Mouse (Mus musculus) left cerebral cortex, adult 8-10 months (tissue): ENCODE results near the gene Fbln5. TPM values are rescaled to one million over a fixed set of nuclear protein-coding genes. Genes with fewer than 3 reads are reported as not detected.

Experiments
- DNase-seq, 2 experiments: peaks; one replicate each; pipeline ENCODE4 v3.0.0; 2022; ENCODE audit warnings: low spot score in 2 of 2
- total RNA-seq, 4 experiments: library from RNA; stranded (reverse); gene quantifications; 2 replicates each; pipeline ENCODE4 v1.2.4; 2022

The Fbln5 gene
- total RNA-seq = 10 to 100 TPM in 1 of 4 experiments, 1 to 10 TPM in 3; 6.9 to 10.3 (median 7.9) TPM

DNA sequence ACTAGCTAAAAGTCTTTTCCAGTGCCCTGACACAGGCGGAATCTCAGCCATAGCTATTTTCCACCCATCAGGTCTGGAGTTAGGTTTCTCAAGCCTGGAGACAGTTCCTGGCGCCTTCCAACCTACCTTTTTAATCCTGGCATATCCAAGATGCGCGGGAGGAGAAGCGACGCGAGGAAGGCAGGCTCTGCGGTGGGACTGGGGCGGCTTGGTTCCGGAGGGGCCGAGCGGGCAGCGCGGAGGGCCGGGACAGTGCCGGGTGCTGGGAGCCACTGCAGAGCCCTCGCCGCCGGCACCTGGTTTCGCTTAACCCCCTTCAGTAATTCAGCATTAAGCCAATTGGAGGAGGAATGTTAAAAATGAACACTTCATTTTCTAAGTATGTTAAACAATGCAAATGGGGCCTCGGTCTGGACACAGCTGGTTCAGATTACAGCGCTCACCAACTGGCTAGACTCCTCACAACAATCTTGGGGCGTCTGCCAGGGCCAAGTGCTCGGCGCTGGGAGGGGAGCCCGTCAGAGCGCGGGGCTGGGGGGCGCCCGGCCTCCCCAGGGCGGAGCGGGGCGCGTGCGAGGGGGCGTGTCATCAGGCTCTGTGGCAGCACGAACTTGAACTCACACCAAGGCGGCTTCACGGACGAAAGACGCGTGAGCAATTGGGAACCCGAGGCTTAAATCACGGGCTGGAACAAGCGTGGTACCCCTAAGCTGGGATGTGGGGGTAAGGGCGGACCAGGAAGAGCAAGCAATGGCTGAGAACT lies at the start of gene Fbln5:
Gene Fbln5 (minus strand): TSS at position 448 of the 763 bp plus-strand sequence.
- no peak for DNase-seq

DNA sequence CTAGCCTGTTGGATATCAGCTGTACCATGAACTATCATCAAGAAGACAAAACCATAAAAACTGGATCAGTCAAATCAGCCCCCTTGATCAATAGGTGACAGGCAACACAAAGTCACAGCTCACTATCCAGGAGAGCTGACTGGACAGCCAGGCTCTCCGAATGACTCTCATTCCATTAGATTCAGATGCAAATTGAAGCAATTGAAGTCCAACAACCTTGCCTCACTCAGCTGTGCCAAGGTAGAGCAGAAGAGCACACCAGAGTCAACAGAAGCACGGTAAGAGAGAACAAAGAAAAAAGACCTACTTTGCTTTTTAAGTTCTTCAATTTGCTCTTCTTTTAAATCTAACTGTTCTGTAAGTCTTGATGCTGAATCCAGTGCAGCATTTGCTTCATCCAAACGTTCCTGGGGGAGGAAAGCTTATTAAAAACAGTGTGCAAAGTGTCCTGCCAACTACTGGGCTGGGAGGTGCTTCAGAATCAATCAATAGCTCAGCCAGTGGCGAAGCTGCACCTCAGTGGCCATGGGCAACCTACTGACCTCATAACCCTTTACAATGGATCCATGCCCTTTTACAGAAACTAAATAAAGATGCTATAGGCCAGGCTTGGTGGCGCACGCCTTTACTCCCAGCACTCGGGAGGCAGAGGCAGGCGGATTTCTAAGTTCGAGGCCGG lies 43.6 kb upstream of the Fbln5 start:
- no peak for DNase-seq

DNA sequence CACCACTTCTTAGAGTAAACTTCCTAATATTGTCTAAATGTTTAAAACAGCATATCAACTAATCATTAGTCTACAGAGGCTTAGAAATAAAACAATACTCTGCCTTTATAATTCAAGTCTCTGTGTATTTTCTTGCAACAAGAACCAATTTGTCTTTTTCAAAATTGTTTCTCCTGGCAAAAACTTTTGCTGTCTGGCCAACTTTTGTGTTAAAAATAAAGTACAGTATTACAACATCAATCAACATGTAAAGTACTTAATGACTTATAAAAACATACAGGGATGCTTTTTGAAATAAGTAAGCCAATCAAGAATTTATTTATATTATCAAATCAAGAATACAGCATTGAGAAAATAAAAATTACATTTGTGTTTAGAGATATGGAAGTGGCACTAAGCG lies 41.4 kb upstream of the Fbln5 start:
- no peak for DNase-seq

DNA sequence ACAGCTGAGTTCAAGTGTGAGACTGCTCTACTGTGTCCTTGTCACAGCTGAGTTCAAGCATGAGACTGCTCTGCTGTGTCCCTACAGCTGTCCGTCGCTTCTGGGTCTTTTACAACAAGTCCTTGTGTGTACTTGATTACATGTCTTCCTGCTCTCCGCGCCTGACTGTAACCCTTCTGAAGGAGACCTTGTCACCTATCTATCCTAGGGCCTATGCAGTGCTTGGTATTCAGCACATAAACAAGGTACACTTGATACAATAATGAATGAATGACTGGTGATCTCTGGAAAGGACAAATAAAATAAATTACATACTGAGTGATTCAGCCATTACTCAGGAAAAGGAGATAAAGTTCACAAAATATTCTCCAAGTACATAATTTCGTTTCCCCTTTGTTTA lies 39.2 kb upstream of the Fbln5 start:
- no peak for DNase-seq

DNA sequence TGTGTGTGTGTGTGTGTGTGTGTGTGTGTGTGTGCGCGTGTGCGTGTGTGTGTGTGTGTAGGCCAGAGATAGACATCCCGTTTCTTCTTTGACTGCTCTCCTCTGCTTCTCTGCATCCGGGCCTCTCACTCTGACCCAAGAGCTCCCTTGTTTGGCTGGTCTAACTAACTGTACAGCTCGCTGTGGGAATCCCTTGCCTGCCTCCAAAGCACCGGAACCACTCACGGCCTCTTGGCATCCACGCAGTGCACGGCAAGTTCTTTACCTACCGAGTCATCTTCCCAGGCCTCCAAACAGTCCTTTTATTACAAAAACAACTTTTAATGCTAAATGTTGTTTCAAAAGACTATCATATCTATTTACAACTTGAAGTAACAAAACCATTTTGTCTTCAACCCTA lies 35.5 kb upstream of the Fbln5 start:
- DNase-seq = no peak

DNA sequence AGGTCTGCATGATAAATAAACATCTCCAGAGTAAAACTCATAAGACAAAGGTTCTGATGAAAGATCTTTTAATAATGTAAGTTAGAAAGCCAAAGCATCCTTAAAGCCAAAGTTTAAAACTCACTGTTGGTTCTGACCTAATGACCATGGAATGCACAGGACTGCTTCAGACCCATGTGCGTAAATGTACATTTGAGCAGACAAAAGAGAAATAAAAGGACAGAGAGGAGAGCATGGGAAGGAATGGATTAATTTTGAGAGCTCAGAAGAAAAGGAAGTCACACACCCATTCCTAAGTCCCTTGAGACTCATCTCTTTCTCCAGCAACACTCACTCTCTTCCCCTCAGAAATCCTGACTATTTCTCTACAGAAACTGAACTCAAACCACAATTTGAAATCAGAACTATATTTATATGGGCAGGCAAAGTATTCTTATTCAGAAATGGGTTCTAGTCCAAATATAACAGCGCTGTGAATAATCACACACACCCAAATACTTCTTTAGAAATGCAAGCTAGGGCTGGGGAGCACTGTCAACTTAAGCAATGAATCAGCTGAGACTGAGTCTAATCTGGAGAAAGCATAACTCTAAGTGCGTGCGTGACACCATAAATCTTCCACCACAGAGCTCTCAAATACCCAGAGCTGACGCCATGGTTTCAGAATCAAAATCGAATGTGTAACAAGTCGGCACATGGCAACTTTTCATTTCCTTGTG lies 33.1 kb upstream of the Fbln5 start:
- DNase-seq = no peak

DNA sequence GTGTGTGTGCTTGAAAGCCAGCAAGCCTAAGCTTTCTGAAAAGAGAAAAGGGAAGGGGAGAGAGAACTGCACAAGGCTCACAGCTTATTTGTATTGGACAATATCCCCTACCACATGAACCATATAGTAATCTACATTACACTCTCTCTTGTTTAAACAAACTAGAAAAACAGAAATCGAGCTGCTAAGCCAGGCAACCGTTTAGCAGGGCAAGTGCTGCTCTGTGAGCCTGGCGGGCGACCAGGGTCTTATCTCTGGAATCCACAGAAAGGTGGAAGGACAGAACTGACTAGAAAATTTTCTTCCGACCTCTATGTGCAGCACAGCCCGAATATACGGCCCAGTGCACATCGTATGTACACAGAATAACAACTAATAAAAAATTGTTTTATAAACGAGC lies 32.5 kb upstream of the Fbln5 start:
- no peak for DNase-seq

DNA sequence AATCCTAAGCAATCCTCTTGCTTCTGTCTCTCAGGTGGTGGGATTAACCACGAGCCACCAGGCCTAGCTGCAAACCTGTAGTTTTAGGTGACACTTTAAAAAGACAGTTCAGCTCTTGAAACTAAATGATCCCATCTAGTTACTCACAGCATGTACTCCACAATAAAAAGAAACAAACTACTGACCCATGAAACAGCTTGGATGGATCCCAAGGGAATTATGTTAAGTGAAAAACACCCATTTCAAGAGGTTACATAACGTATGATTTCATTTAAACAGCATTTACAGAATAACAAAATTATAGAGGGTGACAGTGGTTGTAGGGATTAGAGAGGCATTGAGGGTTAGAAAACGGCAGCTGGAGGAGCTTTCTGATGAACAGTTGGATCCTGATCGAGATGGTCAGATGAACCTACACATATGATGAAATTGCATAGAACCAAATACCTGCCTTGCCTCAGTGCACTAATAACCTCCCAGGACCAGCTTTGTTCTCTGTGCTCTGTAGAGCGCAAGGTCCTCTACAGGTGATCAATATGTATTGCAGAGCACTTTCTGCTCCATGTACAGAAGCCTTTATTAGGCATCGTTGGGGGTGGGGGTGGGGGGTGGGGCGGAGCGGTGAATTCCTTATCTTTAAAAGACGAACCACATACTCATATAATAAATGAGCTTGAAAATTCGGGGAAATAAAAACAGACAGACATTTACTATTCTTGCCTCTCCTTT lies 17.9 kb upstream of the Fbln5 start:
- DNase-seq = no peak

DNA sequence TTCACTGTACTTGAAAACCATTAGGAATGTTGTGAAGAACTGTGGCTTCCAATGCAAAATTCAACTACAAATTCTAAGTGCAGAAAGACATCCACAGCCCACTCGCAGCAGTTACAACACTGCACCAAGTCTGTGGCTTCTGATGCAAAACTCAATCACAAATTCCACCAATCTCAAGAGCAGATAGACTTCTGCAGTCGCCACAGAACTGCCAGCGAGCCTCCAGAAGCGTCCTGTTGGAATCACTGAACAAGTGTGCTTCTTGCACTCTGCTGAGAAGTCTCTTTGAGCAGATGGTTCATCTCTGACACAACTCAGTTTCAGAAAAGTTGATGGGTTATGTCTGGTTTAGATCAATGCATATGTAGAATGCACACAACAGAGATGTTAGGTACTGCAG lies 15.9 kb upstream of the Fbln5 start:
- no peak for DNase-seq

DNA sequence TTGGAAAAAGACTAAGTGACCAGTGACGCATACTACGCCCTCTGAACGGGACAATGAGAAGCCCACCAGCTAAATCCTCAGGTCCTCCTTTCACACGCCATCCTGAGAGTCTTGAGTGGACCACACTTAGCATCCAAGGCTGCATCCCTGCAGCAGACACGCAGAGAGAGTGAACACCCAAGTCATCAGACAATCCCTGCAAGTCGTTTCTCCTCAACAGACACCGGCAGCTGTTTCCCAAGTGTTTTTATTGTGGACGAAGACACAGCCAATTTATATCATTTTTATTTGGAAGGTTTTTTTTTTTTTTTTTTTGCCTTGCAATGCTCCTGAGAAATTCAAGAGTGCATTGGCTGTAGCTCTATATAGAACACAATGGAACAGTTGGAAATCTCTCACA lies 14.9 kb upstream of the Fbln5 start:
- DNase-seq = no peak

DNA sequence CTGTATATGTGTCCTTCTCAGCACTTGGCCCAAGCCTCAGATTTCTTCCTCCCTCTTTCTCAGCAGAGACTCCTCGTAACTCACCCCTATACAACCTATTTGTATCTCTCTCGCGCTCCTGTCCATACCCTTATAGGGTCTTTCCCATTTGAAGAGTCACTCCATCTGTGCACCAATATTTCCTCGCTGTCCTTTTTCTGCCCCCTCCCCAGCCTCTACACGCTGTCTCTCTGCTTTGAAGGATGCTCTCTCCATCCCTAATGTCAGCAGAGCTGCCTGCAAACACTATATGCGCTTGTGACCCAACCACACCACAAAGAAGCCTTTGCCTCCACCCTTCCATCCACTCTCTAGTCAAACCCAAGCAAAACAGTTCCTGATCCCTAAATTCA lies 14.3 kb upstream of the Fbln5 start:
- no peak for DNase-seq

DNA sequence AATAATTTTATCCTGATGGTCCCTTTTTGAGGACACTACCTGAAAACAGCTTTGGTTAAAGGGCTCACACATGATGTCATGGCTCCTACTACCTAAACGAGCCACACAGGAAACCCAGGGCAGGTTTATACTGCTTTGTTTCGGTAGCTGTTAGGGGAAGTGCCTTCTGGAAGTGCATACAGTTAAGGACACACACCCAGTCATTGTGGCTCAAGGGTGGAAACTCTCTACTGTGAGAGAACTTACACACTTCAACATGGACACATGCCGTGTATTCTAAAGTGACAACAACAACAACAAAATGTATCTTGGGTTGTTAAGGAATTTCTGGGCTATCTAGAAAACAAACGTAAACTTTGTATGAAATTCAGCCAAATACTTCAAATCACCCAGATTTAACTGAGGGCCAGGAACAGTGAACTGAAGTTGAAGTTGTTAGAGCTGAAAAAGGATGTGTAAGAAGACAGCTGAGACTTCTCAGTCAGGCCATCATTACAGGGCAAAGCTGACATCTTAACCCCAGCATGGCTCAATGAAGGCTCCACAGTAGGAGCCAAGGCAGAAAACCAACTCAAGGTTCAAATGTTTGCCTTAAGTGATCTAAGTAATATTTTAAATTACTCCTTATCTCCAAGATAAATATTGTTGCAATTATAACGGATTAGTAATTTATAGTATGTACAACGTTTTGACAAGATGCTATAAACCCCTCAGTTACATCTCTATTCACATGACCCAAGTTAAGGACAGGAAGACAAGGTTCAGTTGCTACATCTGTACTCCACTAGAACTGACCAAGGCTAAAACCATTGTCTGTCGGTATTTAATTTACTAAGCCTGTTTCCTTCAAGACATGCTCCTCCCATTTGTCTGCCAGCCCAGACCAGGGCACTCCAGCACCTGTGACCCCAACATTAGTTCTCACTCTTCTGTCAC lies 13.6 kb upstream of the Fbln5 start:
- DNase-seq = no peak

DNA sequence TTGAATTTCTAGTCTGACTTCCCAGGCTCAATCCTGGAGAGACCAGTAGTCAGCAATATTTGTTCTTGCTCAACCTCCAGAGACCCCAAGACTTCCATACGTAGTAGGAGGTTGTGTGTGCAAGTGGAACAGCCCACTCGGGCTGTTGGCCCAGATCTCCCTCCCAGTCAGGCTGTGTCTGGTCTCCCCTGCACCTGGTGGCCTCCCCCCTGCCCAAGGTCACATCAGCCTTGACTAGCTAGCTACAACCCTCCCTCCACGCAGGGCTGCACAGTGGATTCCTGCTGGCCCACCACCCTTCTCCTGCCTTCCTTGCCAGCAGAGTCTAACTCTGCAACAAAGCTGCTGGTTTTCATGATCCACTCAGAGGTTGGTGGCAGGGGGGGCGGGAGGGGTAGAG lies 12.4 kb upstream of the Fbln5 start:
- no peak for DNase-seq

DNA sequence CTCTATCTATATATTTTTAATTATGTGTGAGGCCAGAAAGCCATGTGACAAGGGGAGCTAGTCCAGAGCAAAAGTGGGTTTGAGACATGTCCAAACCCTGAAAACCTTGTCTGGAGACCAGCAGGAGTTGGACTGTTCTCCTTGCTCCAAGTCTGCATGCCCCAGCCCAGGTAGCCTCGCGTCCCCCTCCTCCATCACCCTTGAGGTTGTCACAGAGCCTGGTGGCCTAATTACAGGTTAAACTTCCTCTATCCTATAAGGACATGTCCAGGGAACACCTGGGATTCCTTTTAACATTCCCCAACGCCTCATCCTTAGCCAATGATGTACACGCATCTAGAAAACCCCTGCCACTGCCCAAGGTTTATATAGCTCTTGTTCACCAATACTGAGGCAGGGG lies 4.3 kb upstream of the Fbln5 start:
- no peak for DNase-seq

DNA sequence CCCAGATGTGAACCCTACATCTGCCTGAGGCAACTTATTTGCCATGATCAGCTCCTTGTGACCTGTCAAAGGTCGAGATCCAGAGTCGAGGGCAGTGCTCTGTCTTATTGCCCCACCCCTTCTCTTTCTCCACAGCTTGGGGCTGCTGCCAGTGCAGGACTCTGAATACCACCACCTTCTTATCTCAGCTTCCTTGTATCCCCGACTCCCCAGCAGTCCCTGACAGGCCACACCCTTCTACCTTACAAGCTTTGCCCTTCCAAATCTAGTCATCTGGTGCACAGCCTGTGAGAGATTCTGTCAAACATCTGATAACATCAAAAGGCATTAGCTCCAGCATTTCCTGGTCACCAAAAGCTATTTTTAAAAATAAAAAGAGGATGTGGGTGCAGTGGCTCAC lies 2.7 kb upstream of the Fbln5 start:
- no peak for DNase-seq

DNA sequence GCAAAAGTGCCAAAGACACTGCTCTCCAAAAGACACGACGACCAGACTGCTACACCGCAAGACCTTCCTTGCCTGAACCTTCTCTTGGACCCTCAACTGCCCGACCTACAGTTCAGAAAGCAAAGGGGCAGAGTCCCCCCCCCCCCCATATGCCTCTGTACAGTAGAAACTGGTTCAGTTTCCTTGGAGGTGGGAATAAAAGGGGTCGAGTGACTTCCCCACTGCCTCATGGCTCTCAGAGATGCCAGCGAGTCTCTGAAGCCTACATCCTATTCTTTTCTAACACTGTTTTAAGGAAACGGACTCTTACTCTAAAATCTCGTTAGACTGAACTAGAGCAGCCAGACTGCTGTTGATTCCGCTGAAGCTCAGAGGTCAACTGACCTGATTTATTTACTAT lies 715 bp upstream of the Fbln5 start:
- DNase-seq = no peak

DNA sequence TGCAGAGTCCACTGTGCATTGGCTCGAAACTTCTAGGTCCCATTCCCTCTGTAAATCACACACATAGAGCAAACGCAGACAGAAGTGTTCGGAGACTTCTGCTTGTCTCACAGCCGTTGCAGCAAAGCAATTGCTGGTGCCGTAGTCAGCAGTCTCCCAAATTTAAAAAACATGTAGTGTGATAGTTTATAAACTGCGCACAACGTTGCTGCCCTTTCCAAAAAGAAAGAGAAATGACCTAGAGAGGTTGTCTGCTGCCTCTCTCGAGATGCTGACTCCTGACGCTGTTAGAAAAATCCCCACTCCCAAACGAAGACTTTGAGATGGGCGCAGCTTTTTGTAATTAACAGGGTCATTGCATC lies 628 bp downstream of the Fbln5 start:
- no peak for DNase-seq

DNA sequence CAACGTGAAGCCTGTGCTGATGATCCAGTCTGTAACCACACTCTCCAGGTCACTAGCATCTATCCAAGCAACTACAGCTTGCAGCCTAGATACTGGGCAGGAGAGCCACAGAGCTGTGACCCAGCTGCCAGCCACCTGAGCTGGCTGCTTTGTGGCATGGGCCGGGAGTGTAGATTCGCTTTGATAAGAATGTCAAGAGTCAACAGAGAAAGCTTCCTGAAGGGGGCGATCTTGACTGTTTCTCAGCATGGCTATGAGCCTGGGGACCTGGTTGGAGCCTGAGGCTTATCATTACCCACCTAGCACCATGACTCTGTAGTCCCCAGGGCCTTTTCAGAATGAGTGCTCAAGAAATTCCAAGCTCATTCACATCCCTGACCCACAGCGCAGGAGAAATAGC lies 2.0 kb downstream of the Fbln5 start:
- no peak for DNase-seq

DNA sequence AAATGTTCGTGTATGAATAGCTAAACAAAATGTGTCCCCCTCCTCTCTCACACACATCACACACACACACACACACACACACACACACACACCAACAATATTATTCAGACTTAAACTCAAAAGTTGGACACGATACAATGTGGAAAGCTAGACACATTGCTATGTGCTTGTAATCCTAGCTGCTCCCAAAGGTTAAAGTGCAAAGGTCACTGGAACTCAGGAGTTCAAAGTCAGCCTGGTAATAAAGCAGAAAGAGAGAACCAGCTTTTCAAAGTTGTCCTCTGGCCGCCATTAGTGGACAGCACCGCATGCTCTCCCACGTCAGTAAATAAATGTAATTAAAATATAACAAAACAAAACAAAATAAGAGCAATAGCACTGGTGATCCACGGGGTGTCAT lies 3.1 kb downstream of the Fbln5 start:
- no peak for DNase-seq

DNA sequence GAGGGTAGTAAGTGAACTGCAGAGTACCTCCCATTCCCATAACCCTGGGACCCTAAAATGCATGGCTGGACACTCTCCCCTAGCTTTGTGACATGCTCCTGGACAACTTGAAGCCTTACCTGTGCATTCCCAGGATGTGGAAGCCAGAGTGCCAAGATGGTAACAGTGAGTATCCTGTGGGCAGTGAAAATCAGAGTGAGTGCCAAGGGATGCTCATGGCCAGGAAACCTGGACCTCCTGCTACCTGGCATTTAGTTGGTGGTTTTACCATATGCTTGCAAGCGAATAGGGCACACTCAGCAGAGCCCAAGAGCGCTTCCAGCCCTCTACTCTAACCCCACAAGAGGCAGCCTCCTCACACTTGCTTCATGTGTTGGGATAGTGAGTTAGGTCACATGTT lies 4.4 kb downstream of the Fbln5 start:
- no peak for DNase-seq

DNA sequence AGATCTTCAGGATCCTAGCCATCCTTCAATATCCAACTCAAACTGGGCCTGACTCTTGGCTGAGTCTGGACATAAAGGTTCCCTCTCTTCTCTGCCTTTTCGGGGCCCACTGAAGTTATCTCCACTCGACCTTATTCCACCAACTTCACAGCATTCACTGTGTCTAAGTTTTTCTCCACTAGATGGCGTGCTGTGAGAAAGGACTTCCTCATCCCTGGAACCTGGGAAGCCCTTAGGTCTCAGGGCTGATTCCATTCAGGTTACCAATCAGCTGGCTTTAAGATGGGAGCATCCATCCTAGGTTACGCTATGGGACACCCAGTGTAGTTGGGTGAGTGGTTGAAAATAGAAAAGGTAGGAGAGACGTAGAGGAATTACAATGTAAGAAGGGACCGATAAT lies 7.7 kb downstream of the Fbln5 start:
- DNase-seq = no peak
